Mouse (Mus musculus) cerebellum, postnatal 25 days (tissue): ENCODE measurements at regions not wholly inside any gene's neighbourhood (a gene's known extent, or its start where the extent isn't known, plus 50 kb on each side); places are given as distances from the start of the nearest gene placed in this dataset.

Experiments used
- DNase-seq, 2 experiments: peaks; one replicate each; pipeline ENCODE4 v3.0.0; 2021; ENCODE audit warnings: mixed read lengths in 2 of 2

DNA sequence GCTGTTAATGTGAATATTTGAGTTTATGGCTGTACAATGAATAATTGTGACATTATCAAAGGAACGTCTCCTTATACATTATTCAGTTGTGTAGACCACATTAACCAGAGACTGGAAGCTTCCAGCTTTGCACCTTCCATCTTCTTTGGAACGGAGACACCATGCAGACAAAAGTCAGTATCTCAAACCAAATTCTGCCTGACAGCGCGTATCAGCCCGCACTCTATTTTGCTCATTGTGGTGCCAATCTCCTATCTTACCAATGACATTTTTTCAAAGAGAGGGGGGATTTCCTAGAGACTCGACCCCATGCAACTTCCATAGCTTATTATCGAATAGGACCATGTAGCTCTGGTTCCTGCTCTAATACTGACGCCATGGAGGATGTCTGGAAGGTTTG is 69.9 kb upstream of the Tmco5 start:
- no peak for DNase-seq

DNA sequence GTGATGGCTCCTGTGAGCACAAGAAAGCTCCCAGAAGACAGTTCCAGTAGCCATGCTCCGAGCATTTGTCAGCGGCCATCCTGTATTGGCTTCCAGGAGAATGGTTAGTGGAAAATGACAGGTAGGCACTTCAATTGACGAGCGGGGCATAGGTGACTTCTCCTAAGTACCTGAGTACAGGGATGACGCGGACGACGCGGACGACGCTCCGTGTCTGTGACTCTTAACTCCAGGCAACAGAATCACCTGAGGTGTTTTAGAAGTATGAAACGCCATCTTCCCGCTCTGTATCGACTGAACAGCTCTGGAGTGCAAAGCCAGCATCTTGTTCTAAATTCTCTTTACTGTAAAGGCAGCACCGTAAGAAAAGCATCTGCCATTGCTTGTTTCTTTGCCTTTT is 68.4 kb upstream of the Tmco5 start:
- DNase-seq, result no peak

DNA sequence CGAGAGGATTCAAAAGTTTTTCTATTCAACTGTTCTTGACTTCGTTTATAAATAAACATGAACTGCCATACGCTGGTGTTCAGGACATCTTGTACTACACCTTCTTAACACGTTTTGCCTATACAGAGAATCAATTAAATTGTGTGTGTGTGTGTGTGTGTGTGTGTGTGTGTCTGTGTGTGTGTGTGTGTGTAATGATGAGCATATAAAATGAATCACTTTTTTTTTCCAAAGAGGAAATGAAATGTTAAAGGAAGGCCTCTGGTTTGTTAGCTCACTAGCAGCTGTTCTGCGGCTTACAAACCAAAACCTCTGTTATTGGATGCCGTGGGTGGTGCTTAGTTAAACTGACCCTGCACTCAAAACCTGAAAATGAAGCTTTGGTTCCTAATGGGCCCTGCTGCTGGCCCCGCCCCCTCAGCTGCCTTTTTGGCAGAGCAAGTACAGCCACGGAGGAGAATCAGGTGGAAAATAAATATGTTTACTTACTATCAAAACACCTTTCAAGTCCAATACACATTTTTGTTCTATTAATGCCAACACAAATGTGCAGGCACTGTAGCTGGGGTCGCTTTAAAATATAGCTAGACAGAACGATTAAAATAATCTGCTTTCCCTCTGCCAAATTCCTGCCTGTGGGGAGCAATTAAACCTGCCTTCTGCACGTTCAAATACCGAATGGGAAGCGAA is 65.5 kb upstream of the Tmco5 start:
- peak; percentile 6 to 18 for DNase-seq

GRCm38 (mm10) chr2:116813559-116813895 is 65.0 kb upstream of the Tmco5 start:
- DNase-seq, result no peak

GRCm38 (mm10) chr2:116817134-116817533 is 61.4 kb upstream of the Tmco5 start:
- DNase-seq, result no peak

GRCm38 (mm10) chr2:116817561-116817960 is 60.9 kb upstream of the Tmco5 start:
- no peak for DNase-seq

- no peak for DNase-seq
Measured at GRCm38 (mm10) chr2:116818550-116818949, 59.9 kb upstream of the Tmco5 start.

DNA sequence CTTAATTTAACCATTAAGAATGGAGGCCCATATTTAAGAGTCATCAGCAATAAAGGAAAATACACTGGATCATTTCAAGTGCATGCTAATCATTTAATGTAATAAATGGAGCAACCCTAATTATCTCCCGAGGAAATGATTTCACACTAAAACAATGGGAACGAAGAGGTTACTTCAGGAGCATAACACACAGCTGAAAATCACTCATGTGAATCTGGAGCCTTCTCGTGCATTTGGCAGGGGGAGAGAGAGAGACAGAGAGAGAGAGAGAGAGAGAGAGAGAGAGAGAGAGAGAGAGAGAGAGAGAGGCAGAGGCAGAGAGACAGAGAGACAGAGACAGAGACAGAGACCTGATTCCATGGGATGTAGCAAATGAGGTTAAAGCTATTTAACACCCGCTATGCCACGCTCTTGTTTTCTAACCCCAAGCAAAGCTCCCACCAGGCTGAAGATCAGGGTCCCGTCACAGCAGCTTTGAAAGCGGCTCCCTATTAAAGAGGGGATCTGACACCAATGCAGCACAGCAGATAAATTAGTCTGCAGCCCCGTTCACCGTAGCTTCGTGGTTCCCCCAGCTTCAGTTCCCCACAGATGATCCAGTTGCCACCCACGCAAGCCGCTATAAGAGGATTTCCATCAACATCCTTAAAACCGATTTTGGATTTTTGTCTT is 59.3 kb upstream of the Tmco5 start:
- DNase-seq, result no peak

DNA sequence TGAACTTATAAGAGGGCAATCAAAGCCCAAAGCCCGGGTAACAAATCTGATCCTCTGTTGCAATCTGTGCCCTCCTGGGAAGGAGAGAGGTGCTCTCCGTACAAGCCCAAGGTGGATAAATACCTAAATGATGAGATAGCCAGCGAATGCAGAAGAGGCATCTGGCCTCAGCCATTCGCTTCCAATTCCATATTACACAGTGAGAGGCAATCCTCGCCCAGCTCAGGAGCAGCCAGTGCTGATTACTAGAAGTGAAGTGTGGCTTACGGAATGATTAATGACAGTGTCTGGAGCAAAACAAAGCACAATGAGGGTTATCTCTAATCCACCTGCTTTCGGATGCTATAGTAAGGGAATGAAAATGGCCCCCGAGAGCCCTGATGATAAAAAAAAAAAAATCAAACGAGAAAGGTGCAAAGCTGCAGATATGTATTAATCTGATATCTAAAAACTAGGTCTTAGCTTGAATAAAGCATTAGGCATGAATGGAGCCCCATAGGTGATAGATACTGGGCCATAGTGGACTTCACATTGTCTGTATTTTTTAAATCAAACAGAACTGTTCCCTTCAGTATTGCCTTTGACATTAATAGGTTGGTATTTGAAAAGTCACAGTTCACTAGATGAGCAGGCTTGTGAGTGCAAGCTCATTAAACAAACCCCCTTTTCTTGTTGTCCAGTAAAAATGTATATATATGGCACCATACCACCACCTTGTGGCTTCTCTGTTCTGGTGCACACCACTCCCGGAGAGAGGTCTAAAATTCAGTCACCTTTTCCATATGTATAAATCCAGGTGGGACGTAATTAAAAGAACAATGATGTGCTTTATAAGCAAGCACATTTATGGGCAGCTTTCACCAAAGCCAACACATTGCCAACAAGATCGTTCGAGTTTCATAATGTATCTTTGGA is 57.4 kb upstream of the Tmco5 start:
- no peak for DNase-seq
